Mouse (Mus musculus): ENCODE data around the gene Ears2. TPM values are rescaled to one million over a fixed set of nuclear protein-coding genes. Genes with fewer than 3 reads are reported as not detected.

The Ears2 gene
- polyA plus RNA-seq, 1 experiment from 2014 or later = 24.7 TPM

GRCm38 (mm10) chr7:122034348-122034747 lies 32.7 kb downstream of the Ears2 start:
- Histone ChIP-seq H3K4me1 (replicated peaks) (no peaks in the 10 kb centered on the region), H3K36me3 (peaks cover 22% of the 10 kb centered on the region), H3K27ac (ENCODE audit: poor library complexity, severe bottlenecking) (no peak overlapping the region), H3K9ac (no peak overlapping the region), H3K4me2 (no peak overlapping the region), H3K27me3 (replicated peaks) (no peaks in the 10 kb centered on the region), H3K9me3 (replicated peaks) (no peaks in the 10 kb centered on the region), H3K4me3 (no peak overlapping the region)
- no peak for ATAC-seq (ENCODE audit: insufficient number of reproducible peaks, low FRiP score)
- WGBS = 34% methylated on average over 2 of the region's 2 CpGs

- no peaks in the 10 kb centered on the region for H3K9me3 ChIP-seq (replicated peaks)
- no peak for ATAC-seq (ENCODE audit: insufficient number of reproducible peaks, low FRiP score)
- H3K27ac ChIP-seq (ENCODE audit: poor library complexity, severe bottlenecking) = no peak overlapping the region
- H3K27me3 ChIP-seq (replicated peaks) = no peaks in the 10 kb centered on the region
- no peak overlapping the region for H3K4me2 ChIP-seq
- H3K4me1 ChIP-seq (replicated peaks) = no peaks in the 10 kb centered on the region
- peaks cover 12% of the 10 kb centered on the region for H3K36me3 ChIP-seq
- whole genome bisulfite sequencing = 53% methylated on average over 3 of the region's 3 CpGs
- no peak overlapping the region for H3K9ac ChIP-seq
- H3K4me3 ChIP-seq = no peak overlapping the region
Measured at GRCm38 (mm10) chr7:122033371-122033770, 33.7 kb downstream of the Ears2 start.

- Histone ChIP-seq H3K9me3 (replicated peaks) (no peaks in the 10 kb centered on the region), H3K4me2 (no peak overlapping the region), H3K27ac (ENCODE audit: poor library complexity, severe bottlenecking) (no peak overlapping the region), H3K4me1 (replicated peaks) (peaks cover 27% of the 10 kb centered on the region), H3K36me3 (peaks cover 5% of the 10 kb centered on the region), H3K4me3 (no peak overlapping the region), H3K9ac (no peak overlapping the region), H3K27me3 (replicated peaks) (no peaks in the 10 kb centered on the region)
- 77% methylated on average over 2 of the region's 2 CpGs for WGBS
- no peak for ATAC-seq (ENCODE audit: insufficient number of reproducible peaks, low FRiP score)
Measured at GRCm38 (mm10) chr7:122022131-122022530, 44.9 kb downstream of the Ears2 start.

GRCm38 (mm10) chr7:122020667-122021354 lies 46.3 kb downstream of the Ears2 start, which contains the start of gene Gga2:
Gene Gga2 (minus strand): TSS chr7:122021222.
- ATAC-seq (ENCODE audit: insufficient number of reproducible peaks, low FRiP score) = peak; percentile 93
- Histone ChIP-seq H3K9me3 (replicated peaks) (no peaks in the 10 kb centered on the region), H3K9ac (peak within 1 kb of the TSS; percentile 77), H3K4me3 (peak within 1 kb of the TSS; percentile 64), H3K27ac (ENCODE audit: poor library complexity, severe bottlenecking) (peak within 1 kb of the TSS; percentile 77), H3K36me3 (peaks cover 5% of the 10 kb centered on the region), H3K27me3 (replicated peaks) (no peaks in the 10 kb centered on the region), H3K4me1 (replicated peaks) (peaks cover 38% of the 10 kb centered on the region), H3K4me2 (peak within 1 kb of the TSS; percentile 73)
- WGBS = under 1% methylated on average over 50 of the region's 50 CpGs

- Histone ChIP-seq H3K9me3 (replicated peaks) (no peaks in the 10 kb centered on the region), H3K27me3 (replicated peaks) (no peaks in the 10 kb centered on the region), H3K4me1 (replicated peaks) (peaks cover 43% of the 10 kb centered on the region), H3K9ac (peak overlapping the region; percentile 77), H3K27ac (ENCODE audit: poor library complexity, severe bottlenecking) (peak overlapping the region; percentile 77), H3K4me2 (peak overlapping the region; percentile 73), H3K4me3 (peak overlapping the region; percentile 64), H3K36me3 (peaks cover 5% of the 10 kb centered on the region)
- peak; percentile 7; the same call in 1 of the 2 replicates for ATAC-seq (ENCODE audit: insufficient number of reproducible peaks, low FRiP score)
- 1% methylated on average over 6 of the region's 6 CpGs for WGBS
Measured at GRCm38 (mm10) chr7:122020273-122020666, 46.8 kb downstream of the Ears2 start.

- H3K36me3 ChIP-seq = peaks cover 5% of the 10 kb centered on the region
- H3K27me3 ChIP-seq (replicated peaks) = no peaks in the 10 kb centered on the region
- no peak overlapping the region for H3K4me3 ChIP-seq
- peaks cover 52% of the 10 kb centered on the region for H3K4me1 ChIP-seq (replicated peaks)
- 78% methylated on average over 7 of the region's 7 CpGs for WGBS
- no peak for ATAC-seq (ENCODE audit: insufficient number of reproducible peaks, low FRiP score)
- no peak overlapping the region for H3K27ac ChIP-seq (ENCODE audit: poor library complexity, severe bottlenecking)
- H3K9ac ChIP-seq = no peak overlapping the region
- no peaks in the 10 kb centered on the region for H3K9me3 ChIP-seq (replicated peaks)
- H3K4me2 ChIP-seq = peak overlapping the region; percentile 73
Measured at GRCm38 (mm10) chr7:122018978-122019377, 48.1 kb downstream of the Ears2 start.

- 56% methylated on average over 3 of the region's 3 CpGs for WGBS
- Histone ChIP-seq H3K27ac (ENCODE audit: poor library complexity, severe bottlenecking) (0 out of 2 replicates have a peak overlapping the region, but pooled peaks have one; percentile 20), H3K4me3 (no peak overlapping the region), H3K36me3 (peaks cover 5% of the 10 kb centered on the region), H3K4me1 (replicated peaks) (peaks cover 52% of the 10 kb centered on the region), H3K9me3 (replicated peaks) (no peaks in the 10 kb centered on the region), H3K27me3 (replicated peaks) (no peaks in the 10 kb centered on the region), H3K4me2 (peak overlapping the region; percentile 73), H3K9ac (peak overlapping the region; percentile 54)
- no peak for ATAC-seq (ENCODE audit: insufficient number of reproducible peaks, low FRiP score)
Measured at GRCm38 (mm10) chr7:122018247-122018646, 48.8 kb downstream of the Ears2 start.

- 46% methylated on average over 10 of the region's 10 CpGs for WGBS
- Histone ChIP-seq H3K4me3 (no peak overlapping the region), H3K4me1 (replicated peaks) (peaks cover 52% of the 10 kb centered on the region), H3K9me3 (replicated peaks) (no peaks in the 10 kb centered on the region), H3K4me2 (peak overlapping the region; percentile 47), H3K9ac (peak overlapping the region; percentile 60), H3K36me3 (peaks cover 18% of the 10 kb centered on the region), H3K27me3 (replicated peaks) (no peaks in the 10 kb centered on the region), H3K27ac (ENCODE audit: poor library complexity, severe bottlenecking) (peak overlapping the region; percentile 75)
- no peak for ATAC-seq (ENCODE audit: insufficient number of reproducible peaks, low FRiP score)
Measured at GRCm38 (mm10) chr7:122015734-122016133, 51.3 kb downstream of the Ears2 start.

GRCm38 (mm10) chr7:122015105-122015504 lies 52.0 kb downstream of the Ears2 start:
- H3K4me1 ChIP-seq (replicated peaks) = peaks cover 51% of the 10 kb centered on the region

GRCm38 (mm10) chr7:122012949-122013348 lies 54.1 kb downstream of the Ears2 start:
- no peak overlapping the region for H3K4me3 ChIP-seq
- WGBS = 60% methylated on average over 10 of the region's 10 CpGs
- no peak overlapping the region for H3K4me2 ChIP-seq
- H3K9me3 ChIP-seq (replicated peaks) = no peaks in the 10 kb centered on the region
- H3K27ac ChIP-seq (ENCODE audit: poor library complexity, severe bottlenecking) = no peak overlapping the region
- peaks cover 43% of the 10 kb centered on the region for H3K36me3 ChIP-seq
- no peaks in the 10 kb centered on the region for H3K27me3 ChIP-seq (replicated peaks)
- ATAC-seq (ENCODE audit: insufficient number of reproducible peaks, low FRiP score) = no peak
- no peak overlapping the region for H3K9ac ChIP-seq
- peaks cover 29% of the 10 kb centered on the region for H3K4me1 ChIP-seq (replicated peaks)

More at GRCm38 (mm10) chr7:122015105-122015504, 52.0 kb downstream of the Ears2 start:
- no peaks in the 10 kb centered on the region for H3K27me3 ChIP-seq (replicated peaks)
- WGBS = 13% methylated on average over 8 of the region's 8 CpGs
- peak overlapping the region; percentile 47 for H3K4me2 ChIP-seq
- peak overlapping the region; percentile 60 for H3K9ac ChIP-seq
- ATAC-seq (ENCODE audit: insufficient number of reproducible peaks, low FRiP score) = peak; percentile 37; the same call in 1 of the 2 replicates
- no peaks in the 10 kb centered on the region for H3K9me3 ChIP-seq (replicated peaks)
- no peak overlapping the region for H3K4me3 ChIP-seq
- H3K36me3 ChIP-seq = peaks cover 25% of the 10 kb centered on the region
- H3K27ac ChIP-seq (ENCODE audit: poor library complexity, severe bottlenecking) = peak overlapping the region; percentile 75

- H3K36me3 ChIP-seq = peaks cover 47% of the 10 kb centered on the region
- no peak overlapping the region for H3K4me2 ChIP-seq
- H3K27ac ChIP-seq (ENCODE audit: poor library complexity, severe bottlenecking) = no peak overlapping the region
- no peak overlapping the region for H3K9ac ChIP-seq
- 96% methylated on average over 4 of the region's 4 CpGs for WGBS
- H3K4me3 ChIP-seq = no peak overlapping the region
- no peak for ATAC-seq (ENCODE audit: insufficient number of reproducible peaks, low FRiP score)
- peaks cover 27% of the 10 kb centered on the region for H3K4me1 ChIP-seq (replicated peaks)
- H3K27me3 ChIP-seq (replicated peaks) = no peaks in the 10 kb centered on the region
- H3K9me3 ChIP-seq (replicated peaks) = no peaks in the 10 kb centered on the region
Measured at GRCm38 (mm10) chr7:122012370-122012769, 54.7 kb downstream of the Ears2 start.
